Mouse (Mus musculus) frontal cortex, postnatal 25 days (tissue): ENCODE data around the gene Ube2h.

Source experiments
- DNase-seq, 2 experiments: peaks; one replicate each; pipeline ENCODE4 v3.0.0; 2022; ENCODE audit warnings: low spot score in 2 of 2

The Ube2h gene

GRCm38 (mm10) chr6:30299683-30300082, 4.7 kb downstream of the Ube2h start:
- DNase-seq = no peak

DNA sequence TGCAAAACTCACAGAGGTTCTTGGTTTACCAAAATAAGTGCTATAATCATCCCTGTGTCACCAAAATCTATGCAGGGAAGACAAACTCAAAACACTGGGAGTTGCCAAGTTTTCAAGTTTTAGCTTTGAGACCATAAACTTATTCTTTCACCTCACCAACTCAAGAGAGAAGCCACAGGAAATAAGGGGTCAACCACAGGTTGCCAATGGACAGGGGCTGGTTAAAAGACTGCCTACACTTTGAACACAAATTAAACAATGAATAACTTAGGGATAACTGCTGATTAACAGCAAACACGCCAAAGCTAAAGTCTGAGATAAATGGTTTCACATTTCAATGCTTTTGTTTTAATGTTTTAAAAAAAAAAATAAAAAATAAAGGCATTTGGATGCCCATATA, 5.2 kb downstream of the Ube2h start:
- DNase-seq = no peak

DNA sequence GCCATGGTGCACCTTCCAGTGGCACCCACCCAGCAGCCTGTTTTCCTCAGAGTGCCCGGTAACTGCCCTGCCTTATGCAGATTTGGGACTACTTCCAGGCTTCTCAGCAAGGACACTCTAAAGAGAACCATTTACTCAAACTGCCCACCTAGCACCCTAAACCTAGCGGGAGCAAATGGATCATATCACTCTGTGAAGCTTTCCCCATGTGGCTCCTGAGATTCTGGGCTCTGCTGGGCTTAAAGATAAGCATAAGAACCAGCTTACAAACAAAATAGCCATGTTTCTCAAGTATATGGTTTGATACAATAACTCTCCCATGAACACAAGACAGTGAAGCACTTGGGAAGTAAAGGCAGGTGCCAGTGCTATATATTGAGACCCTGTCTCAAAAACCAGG, 11.8 kb downstream of the Ube2h start:
- DNase-seq = no peak

DNA sequence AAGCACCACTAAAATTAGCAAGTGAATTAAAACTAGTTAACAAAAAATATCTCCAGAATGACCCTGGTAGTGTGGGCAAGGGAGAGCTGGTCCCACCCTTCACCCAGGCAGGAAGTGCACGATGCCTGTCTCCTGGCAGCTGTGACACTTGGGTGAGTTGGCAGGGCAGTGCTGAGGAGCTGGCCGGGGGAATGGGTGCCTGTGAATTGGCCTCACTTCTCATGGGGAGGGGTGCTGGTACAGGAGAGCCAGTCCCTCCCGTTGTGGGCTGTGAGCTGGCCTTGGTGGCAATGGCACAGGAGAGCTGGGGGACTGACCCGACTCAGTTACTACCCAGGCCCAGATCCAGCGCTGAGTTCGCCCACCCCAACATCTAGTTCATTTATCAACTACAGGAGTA, 16.4 kb downstream of the Ube2h start:
- DNase-seq = no peak

DNA sequence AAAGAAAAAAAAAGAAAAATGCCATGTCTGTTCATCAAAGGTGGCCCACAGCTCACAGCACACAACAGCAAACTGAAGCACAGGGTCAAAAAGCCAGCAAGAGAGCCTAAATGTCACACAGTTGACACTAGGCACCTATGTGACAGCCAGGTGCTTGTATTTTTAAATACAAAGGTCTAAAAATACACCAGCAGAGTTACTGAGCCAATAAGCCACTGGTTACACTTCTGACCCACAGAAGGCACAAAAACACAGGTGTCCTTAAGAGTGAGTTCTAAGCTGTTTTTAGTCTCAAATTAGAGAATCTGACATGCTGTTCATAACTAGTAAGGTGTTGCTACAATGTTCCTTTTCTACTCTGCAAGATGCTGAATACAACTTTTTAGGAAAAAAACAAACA, 17.7 kb downstream of the Ube2h start:
- DNase-seq = no peak

DNA sequence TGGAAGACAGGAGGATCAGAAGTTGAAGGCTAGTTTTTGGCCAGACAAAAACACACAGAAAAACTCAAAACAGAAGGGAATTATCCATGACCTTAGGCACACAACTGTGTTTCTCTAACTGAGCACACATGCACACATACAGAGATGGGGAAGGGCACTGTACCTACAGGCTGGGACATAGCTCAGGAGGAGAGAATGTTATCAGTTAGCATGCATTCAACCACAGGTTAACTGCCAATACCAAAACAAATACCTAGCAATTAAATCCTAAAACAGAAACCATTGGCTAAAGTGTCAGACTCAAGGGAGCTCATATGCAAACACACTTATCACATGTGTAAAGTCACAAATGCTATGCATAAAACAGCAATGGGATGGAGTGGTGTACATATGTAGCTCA, 20.2 kb downstream of the Ube2h start:
- DNase-seq = no peak

DNA sequence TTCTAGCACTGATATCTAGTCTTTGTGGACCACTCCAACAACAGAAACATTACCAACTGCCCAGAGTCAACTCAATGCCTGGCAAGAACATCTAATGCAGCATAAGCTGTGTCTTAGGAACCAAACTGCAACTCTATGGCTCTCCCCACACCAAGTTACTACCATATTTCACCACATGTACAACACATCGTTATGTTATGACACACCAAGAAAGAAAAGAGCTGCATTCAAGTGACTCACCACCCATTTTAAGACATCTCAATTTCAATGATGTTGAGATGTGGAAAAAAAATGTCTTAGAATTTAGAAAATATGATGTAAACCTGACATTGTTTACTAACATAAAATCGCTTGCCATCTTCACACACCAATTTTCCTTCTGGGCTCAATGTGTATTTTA, 22.0 kb downstream of the Ube2h start:
- no peak for DNase-seq

GRCm38 (mm10) chr6:30278374-30278773, 26.0 kb downstream of the Ube2h start:
- DNase-seq = no peak

GRCm38 (mm10) chr6:30276882-30277281, 27.5 kb downstream of the Ube2h start:
- no peak for DNase-seq

GRCm38 (mm10) chr6:30276375-30276774, 28.0 kb downstream of the Ube2h start:
- no peak for DNase-seq

DNA sequence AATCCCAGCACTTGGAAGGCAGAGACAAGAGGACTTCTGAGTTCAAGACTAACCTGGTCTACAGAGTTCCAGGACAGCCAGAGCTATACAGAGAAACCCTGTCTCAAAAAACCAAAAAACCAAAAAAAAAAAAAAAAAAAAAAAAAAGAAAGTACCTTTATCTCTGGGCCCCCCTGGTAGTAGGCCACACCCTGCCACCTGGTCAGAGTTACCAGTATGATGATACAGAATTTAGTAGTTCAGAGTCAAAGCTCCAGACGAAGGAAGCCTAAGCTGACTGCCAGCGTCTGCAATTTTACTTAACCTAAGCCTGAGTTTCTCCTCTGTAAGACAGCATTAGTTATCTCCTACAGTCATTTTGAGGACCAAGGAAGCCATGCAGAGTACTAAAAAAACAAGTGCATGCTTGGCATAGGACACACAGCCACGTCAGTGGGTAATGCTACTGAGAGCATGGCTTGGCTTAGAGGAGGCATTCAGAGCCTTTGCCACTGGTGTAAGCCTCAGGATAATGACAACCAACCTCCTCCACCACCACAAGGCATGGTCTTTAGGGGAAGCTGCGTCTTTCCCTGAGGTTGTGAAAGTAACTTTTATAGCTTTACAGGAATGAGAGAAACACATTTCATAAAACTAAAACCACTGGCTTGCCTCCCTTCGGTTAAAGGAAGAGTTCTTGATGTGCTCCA, 29.0 kb downstream of the Ube2h start:
- no peak for DNase-seq

GRCm38 (mm10) chr6:30272911-30273310, 31.4 kb downstream of the Ube2h start:
- no peak for DNase-seq

- DNase-seq = no peak
Observed at GRCm38 (mm10) chr6:30272338-30272905, 31.9 kb downstream of the Ube2h start.

GRCm38 (mm10) chr6:30269846-30270245, 34.5 kb downstream of the Ube2h start:
- no peak for DNase-seq

- no peak for DNase-seq
Observed at GRCm38 (mm10) chr6:30267486-30267885, 36.9 kb downstream of the Ube2h start.

DNA sequence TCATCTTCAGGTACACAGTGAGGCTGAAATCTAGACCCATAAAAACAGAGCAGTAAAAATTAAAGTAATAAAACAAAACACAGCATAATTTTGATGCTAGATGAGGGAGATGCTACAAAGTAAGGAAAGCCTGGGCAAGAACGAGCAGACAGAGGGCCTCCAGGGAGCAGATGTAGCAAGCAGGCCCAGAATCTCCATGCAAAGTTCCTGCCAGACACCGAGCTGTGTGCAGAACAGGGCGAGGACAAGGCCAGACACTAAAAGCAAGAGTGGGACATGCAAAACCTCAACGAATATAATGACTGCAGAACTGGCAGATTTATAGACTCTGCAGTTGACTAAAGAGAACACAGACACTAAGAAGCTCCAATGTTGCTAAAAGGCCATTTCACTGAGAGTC, 38.9 kb downstream of the Ube2h start:
- DNase-seq = no peak

DNA sequence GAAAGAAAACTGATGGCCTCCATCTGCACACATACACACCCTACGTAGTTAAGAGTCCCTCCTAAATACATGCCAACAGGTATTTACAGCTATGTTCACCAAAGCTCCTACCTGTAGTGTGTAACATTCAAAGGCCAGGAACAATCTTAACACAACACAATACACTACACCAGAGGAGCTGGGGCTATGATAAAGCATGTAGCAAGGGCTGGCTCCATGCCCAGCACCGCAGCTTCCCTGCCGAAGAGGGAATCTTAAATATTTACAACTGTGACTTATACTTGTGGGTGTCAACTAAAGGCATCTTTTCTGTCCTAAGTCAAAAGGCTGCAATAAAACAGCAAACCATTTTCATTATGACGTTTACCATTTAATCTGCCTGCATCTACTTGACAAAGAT, 41.3 kb downstream of the Ube2h start:
- no peak for DNase-seq

DNA sequence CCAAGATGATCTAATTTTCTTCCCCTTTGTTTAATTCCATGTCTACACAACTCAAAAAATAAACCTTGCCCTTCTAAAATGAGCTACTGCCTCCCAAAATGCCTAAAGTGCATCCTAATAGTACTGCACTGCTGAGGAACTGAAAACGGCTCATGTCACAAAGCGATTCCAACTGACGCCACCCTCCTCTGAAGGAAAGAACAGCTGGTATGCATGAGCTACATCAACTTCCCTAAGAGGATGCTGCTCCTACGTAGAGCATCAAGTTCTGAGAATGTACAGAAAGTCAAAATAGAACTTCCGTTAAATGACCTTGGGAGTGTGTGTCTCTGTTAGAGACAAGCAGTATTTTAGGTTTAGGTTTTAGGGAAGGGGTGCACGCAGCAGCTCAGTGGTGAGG, 45.1 kb downstream of the Ube2h start:
- DNase-seq = no peak

DNA sequence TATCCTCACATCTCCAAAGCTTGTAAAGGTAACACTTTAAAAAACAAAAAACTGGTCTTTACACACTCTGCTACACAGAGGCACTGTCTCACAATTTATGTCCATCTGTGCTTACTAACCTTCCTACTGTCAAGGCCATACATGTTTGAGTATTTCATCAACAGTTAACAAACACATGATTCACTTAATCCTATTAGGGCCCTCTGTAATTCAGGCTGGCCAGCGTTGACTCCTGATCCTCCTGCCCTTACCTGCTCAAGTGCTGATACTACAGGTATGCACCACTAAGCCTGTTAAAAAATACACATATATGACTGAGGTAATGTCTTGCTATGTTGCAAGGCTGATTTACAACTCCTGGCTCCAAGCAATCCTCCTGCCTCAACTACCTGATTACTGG, 46.4 kb downstream of the Ube2h start:
- DNase-seq = no peak

DNA sequence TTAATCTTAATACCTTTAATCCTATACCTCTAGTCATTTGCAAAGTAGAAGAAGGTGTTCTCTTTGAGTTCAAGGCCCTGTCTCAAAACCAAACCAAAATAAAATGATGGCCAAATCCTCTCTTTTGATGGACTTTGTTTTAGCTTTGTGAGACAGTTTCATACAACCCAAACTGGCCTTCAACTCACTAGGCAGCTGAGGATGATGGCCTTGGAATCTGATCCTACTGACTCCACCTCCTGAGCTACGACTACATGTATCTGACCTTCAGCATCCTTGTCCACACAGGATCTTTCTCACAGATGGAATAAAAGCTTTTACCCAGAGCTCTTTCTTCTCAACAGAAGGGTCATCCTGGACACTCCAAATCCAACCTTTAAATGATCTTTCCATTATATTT, 48.5 kb downstream of the Ube2h start:
- no peak for DNase-seq

DNA sequence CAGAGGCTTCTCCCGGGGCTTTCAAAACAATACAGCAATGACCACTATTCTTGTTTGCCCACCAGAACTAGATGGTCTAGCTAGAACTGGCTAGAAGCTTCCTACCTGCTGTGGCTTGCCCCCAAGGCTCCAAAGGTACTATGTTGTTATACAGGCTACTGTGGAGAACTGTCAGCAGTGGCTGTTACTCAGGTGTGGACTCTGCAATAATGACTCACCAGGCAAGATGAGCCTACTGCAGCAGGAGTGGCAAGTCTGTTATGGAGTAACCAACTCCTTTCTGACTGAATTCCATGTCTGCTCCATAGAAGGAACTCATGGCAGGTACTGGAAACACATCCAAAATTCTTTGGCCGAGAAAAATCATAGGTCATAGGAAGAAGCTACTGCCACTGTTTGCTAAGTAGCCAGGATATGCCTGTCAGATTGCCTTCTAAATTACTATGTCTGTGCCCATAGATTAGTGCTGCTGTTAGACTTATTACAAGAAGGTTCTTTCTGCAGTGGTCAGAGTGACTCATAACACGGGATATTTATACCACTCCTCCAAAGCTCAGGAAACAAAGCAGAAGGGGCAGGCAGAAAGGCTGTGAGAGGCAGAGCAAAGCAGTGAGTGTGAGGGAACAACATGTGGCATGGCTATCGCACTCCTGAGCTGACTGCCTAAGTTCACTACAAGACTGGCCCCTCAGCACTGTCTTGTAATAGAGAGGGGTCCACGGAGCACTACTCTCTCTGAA, 51.9 kb downstream of the Ube2h start:
- no peak for DNase-seq

DNA sequence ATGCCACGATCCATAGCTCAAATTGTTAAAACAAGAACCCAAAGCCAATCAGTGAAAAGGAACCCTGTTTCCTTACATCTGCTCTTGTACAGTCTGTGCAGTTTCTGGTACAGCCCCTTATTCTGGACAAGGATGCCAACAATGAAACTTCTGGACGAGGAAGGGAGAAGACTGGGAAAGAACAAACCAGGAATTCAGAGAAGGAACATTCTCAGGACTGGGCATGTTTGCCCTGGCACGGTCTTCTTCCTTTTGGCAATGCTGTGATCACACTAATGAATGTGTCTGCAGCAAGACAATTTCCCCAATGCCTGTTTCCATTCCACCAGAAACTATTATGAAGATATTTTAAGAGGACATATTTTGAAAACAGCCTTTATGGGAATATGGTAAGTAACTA, 55.6 kb downstream of the Ube2h start:
- DNase-seq = no peak

GRCm38 (mm10) chr6:30245940-30246339, 58.4 kb downstream of the Ube2h start:
- DNase-seq = no peak
